ENCODE assay signal across 18 mouse cellular contexts in the genomic region with DNA sequence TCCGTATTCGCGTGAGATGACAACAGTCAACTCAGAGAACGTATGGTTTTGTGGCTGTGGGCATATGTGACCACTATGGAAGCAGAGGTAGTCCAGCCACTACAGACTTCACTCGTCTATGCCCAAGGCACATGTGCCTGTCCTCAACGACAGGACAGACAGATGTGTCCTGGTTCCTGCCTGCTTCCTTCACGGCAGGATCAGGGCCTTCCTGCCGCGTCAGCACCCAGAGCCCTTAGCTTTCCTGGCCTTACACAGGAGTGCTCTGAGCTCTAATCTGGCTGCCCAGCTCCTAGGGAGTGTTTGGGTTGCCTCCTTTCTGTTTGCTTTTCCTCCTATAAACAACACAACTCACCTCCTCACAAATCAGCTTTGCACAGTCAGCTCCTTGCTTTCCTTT. TPM values are rescaled to one million over a fixed set of nuclear protein-coding genes. Genes with fewer than 3 reads are reported as not detected.
DNase-seq lines count a peak whose midpoint lies in the region; ATAC-seq and TF ChIP-seq lines count a peak whose summit lies in the region.
"Had no signal": no experiment of that assay in that cellular context is flagged by ENCODE, and none has a peak within 500 bp of the region (broad histone marks: within the 10 kb centered on the region; RNA-seq: fewer than 3 reads in every experiment).

No protein-coding gene starts in this region.

- no peak overlapping the region for H3K4me2 ChIP-seq in heart, embryonic 15.5 days
- H3K4me2 ChIP-seq in embryonic facial prominence, embryonic 15.5 days (replicated peaks) = no peak overlapping the region
- H3K4me2 ChIP-seq in stomach, embryonic 15.5 days = no peak overlapping the region
- H3K4me2 ChIP-seq: forebrain, embryonic 13.5 days; liver, embryonic 13.5 days; lung, embryonic 15.5 days; midbrain, embryonic 15.5 days had no signal

- no peaks in the 10 kb centered on the region for H3K27me3 ChIP-seq in heart, embryonic 15.5 days
- H3K27me3 ChIP-seq in heart, embryonic 10.5 days (ENCODE audit: insufficient read depth, poor library complexity, severe bottlenecking) = no peaks in the 10 kb centered on the region
- H3K27me3 ChIP-seq in embryonic facial prominence, embryonic 15.5 days = no peaks in the 10 kb centered on the region
- H3K27me3 ChIP-seq in stomach, embryonic 15.5 days (replicated peaks) = no peaks in the 10 kb centered on the region
- H3K27me3 ChIP-seq: forebrain, embryonic 13.5 days; liver, embryonic 13.5 days; lung, embryonic 15.5 days; midbrain, embryonic 15.5 days had no signal

- 0 out of 2 replicates have a peak, but pooled peaks cover 3% of the 10 kb centered on the region for H3K36me3 ChIP-seq in heart, embryonic 15.5 days
- H3K36me3 ChIP-seq in heart, embryonic 10.5 days = peaks cover 44% of the 10 kb centered on the region
- peaks cover 23% of the 10 kb centered on the region for H3K36me3 ChIP-seq in embryonic facial prominence, embryonic 15.5 days
- H3K36me3 ChIP-seq in stomach, embryonic 15.5 days = peaks cover 5% of the 10 kb centered on the region; the same call in 1 of the 2 replicates

- no peak overlapping the region for H3K9ac ChIP-seq in heart, embryonic 15.5 days
- H3K9ac ChIP-seq in embryonic facial prominence, embryonic 15.5 days = no peak overlapping the region
- no peak overlapping the region for H3K9ac ChIP-seq in stomach, embryonic 15.5 days
- H3K9ac ChIP-seq: forebrain, embryonic 13.5 days; liver, embryonic 13.5 days; lung, embryonic 15.5 days; midbrain, embryonic 15.5 days had no signal

- ATAC-seq in heart, embryonic 15.5 days (replicated peaks; ENCODE audit: insufficient number of reproducible peaks, insufficient read depth, low FRiP score, low read depth) = no peak
- ATAC-seq in embryonic facial prominence, embryonic 15.5 days (ENCODE audit: insufficient number of reproducible peaks, low FRiP score, low TSS enrichment, low read depth) = no peak
- ATAC-seq in stomach, embryonic 15.5 days (ENCODE audit: insufficient read depth, low FRiP score, low read depth) = no peak
- ATAC-seq: forebrain, embryonic 13.5 days; hindbrain, postnatal 0 days; midbrain, embryonic 15.5 days had no signal

- no peak for TF ChIP-seq CTCF in layer of hippocampus, adult 2 months (conservative IDR thresholded peaks at IDR 0.05)

- no peak for DNase-seq in heart, embryonic 10.5 days (ENCODE audit: low spot score)
- DNase-seq in layer of hippocampus, adult 2 months (ENCODE audit: low spot score in 2 of 2) = no peak
- DNase-seq in layer of hippocampus, postnatal 14 days (ENCODE audit: low spot score in 2 of 2) = no peak
- DNase-seq in ovary, adult 18-20 months (ENCODE audit: low spot score) = no peak
- DNase-seq: adrenal gland, postnatal 36 days; cerebellum, postnatal 10 days; embryo, embryonic 11 days; gastrocnemius, postnatal 36 days; liver, embryonic 13.5 days; right cerebral cortex, adult 18-20 months had no signal

- H3K9me3 ChIP-seq in heart, embryonic 15.5 days (replicated peaks) = no peaks in the 10 kb centered on the region
- H3K9me3 ChIP-seq in heart, embryonic 10.5 days = no peaks in the 10 kb centered on the region
- no peaks in the 10 kb centered on the region for H3K9me3 ChIP-seq in embryonic facial prominence, embryonic 15.5 days (replicated peaks)
- H3K9me3 ChIP-seq in stomach, embryonic 15.5 days = no peaks in the 10 kb centered on the region
- H3K9me3 ChIP-seq: forebrain, embryonic 13.5 days; liver, embryonic 13.5 days; lung, embryonic 15.5 days; midbrain, embryonic 15.5 days had no signal

- WGBS in heart, embryonic 15.5 days = 45% methylated on average over 9 of the region's 9 CpGs
- 71% methylated on average over 9 of the region's 9 CpGs for WGBS in heart, embryonic 10.5 days
- WGBS in embryonic facial prominence, embryonic 15.5 days = 58% methylated on average over 9 of the region's 9 CpGs
- WGBS in stomach, embryonic 15.5 days = 65% methylated on average over 9 of the region's 9 CpGs

- H3K4me1 ChIP-seq in heart, embryonic 15.5 days (replicated peaks) = peaks cover 38% of the 10 kb centered on the region
- H3K4me1 ChIP-seq in heart, embryonic 10.5 days = peaks cover 27% of the 10 kb centered on the region
- H3K4me1 ChIP-seq in embryonic facial prominence, embryonic 15.5 days = peaks cover 19% of the 10 kb centered on the region
- H3K4me1 ChIP-seq in stomach, embryonic 15.5 days = peaks cover 26% of the 10 kb centered on the region

- peak overlapping the region; percentile 49 for H3K27ac ChIP-seq in heart, embryonic 15.5 days
- H3K27ac ChIP-seq in heart, embryonic 10.5 days = no peak overlapping the region
- H3K27ac ChIP-seq in layer of hippocampus, adult 2 months = peak overlapping the region; percentile 85
- peak overlapping the region; percentile 19; the same call in 1 of the 2 replicates for H3K27ac ChIP-seq in embryonic facial prominence, embryonic 15.5 days (replicated peaks)
- 0 out of 2 replicates have a peak overlapping the region, but pooled peaks have one; percentile 5 for H3K27ac ChIP-seq in stomach, embryonic 15.5 days
- H3K27ac ChIP-seq: forebrain, embryonic 13.5 days; hindbrain, postnatal 0 days; kidney, postnatal 0 days; lung, embryonic 15.5 days; midbrain, embryonic 15.5 days had no signal

- H3K4me3 ChIP-seq in heart, embryonic 15.5 days = no peak overlapping the region
- H3K4me3 ChIP-seq in heart, embryonic 10.5 days = no peak overlapping the region
- no peak overlapping the region for H3K4me3 ChIP-seq in layer of hippocampus, adult 2 months
- H3K4me3 ChIP-seq in embryonic facial prominence, embryonic 15.5 days (replicated peaks) = no peak overlapping the region
- no peak overlapping the region for H3K4me3 ChIP-seq in stomach, embryonic 15.5 days (replicated peaks)
- H3K4me3 ChIP-seq: forebrain, embryonic 13.5 days; liver, embryonic 13.5 days; lung, embryonic 15.5 days; midbrain, embryonic 15.5 days had no signal

RNA-seq across cellular contexts. Expression of a gene that starts 53.0 kb away (rescaled TPM):
- 0.72 and 1.0 TPM in 2 replicates for polyA plus RNA-seq in heart, embryonic 15.5 days (2015; fragmentation: Nextera tagmentation; extraction: Ambion mirVana)
- polyA plus RNA-seq in heart, embryonic 10.5 days (2016; fragmentation: Nextera tagmentation; extraction: Ambion mirVana) = 0.55 and 1.2 TPM in 2 replicates
- total RNA-seq in layer of hippocampus, adult 2 months (2021) = 10 to 100 TPM; 13.8 to 13.9 TPM
- total RNA-seq in layer of hippocampus, postnatal 14 days (2021) = 10 to 100 TPM; 23.9 to 24.1 TPM
- polyA plus RNA-seq in embryonic facial prominence, embryonic 15.5 days (2015; fragmentation: Nextera tagmentation; extraction: Ambion mirVana) = 0.79 and 1.5 TPM in 2 replicates
- 1.1 and 1.3 TPM in 2 replicates for polyA plus RNA-seq in stomach, embryonic 15.5 days (2015; fragmentation: Nextera tagmentation; extraction: Ambion mirVana)

RNA-seq across cellular contexts. Expression of a gene that starts 53.3 kb away (rescaled TPM):
- 37.9 and 53.4 TPM in 2 replicates for polyA plus RNA-seq in heart, embryonic 15.5 days (2015; fragmentation: Nextera tagmentation; extraction: Ambion mirVana)
- polyA plus RNA-seq in heart, embryonic 10.5 days (2016; fragmentation: Nextera tagmentation; extraction: Ambion mirVana) = 12.5 and 17.6 TPM in 2 replicates
- 10 to 100 TPM; 78.3 to 80.5 TPM for total RNA-seq in layer of hippocampus, adult 2 months (2021)
- 10 to 100 TPM; 88.7 to 96.0 TPM for total RNA-seq in layer of hippocampus, postnatal 14 days (2021)
- polyA plus RNA-seq in embryonic facial prominence, embryonic 15.5 days (2015; fragmentation: Nextera tagmentation; extraction: Ambion mirVana) = 24.6 and 35.3 TPM in 2 replicates
- polyA plus RNA-seq in stomach, embryonic 15.5 days (2015; fragmentation: Nextera tagmentation; extraction: Ambion mirVana) = 49.5 and 50.1 TPM in 2 replicates
